Mouse (Mus musculus) liver, embryonic 12.5 days (tissue): Measurements from ENCODE around the gene Mt1. TPM values are rescaled to one million over a fixed set of nuclear protein-coding genes. Genes with fewer than 3 reads are reported as not detected.
A peak's percentile ranks its signal among the peaks of the same experiment; 100 is the strongest.

Experiments used
- ATAC-seq: fragments of 200-750 bp; cut with Nextera tagmentation; 2 replicates; pipeline ENCODE4 v1.8.0; 2017; ENCODE audit warnings: moderate number of reproducible peaks, mild to moderate bottlenecking, moderate library complexity
- H3K27ac ChIP-seq: fragments of 300-500 bp; sonication (generic); 2 replicates; pipeline ENCODE4 v1.5.1; 2016; ENCODE audit warnings: mild to moderate bottlenecking
- H3K27me3 ChIP-seq: fragments of 300-500 bp; sonication (generic); replicated peaks from 2 replicates; pipeline ENCODE4 v1.6.1; 2016; ENCODE audit warnings: mild to moderate bottlenecking, moderate library complexity
- H3K36me3 ChIP-seq: fragments of 300-500 bp; sonication (generic); 2 replicates; pipeline ENCODE4 v1.6.1; 2016; ENCODE audit warnings: mild to moderate bottlenecking, moderate library complexity
- H3K4me1 ChIP-seq: fragments of 300-500 bp; sonication (generic); 2 replicates; pipeline ENCODE4 v1.6.1; 2016
- H3K4me2 ChIP-seq: fragments of 300-500 bp; sonication (generic); 2 replicates; pipeline ENCODE4 v1.6.1; 2016; ENCODE audit warnings: mild to moderate bottlenecking, moderate library complexity
- H3K4me3 ChIP-seq: fragments of 300-500 bp; sonication (generic); 2 replicates; pipeline ENCODE4 v1.5.1; 2016; ENCODE audit warnings: mild to moderate bottlenecking, moderate library complexity
- H3K9ac ChIP-seq: fragments of 300-500 bp; sonication (generic); 2 replicates; pipeline ENCODE4 v1.6.1; 2016; ENCODE audit warnings: mild to moderate bottlenecking, moderate library complexity
- H3K9me3 ChIP-seq: fragments of 300-500 bp; sonication (generic); replicated peaks from 2 replicates; pipeline ENCODE4 v1.6.1; 2016; ENCODE audit warnings: mild to moderate bottlenecking, moderate library complexity
- WGBS: fragments of 180-500 bp; shearing (Covaris S2); methylation state at CpG from one replicate; pipeline ENCODE4 v1.1.7; 2016; ENCODE audit not compliant: insufficient replicate concordance; 5-methylcytosine and 5-hydroxymethylcytosine counted together
- polyA plus RNA-seq: library from polyadenylated mRNA; unstranded; fragments of >200 nt; fragmentation: Nextera tagmentation; extraction: Ambion mirVana; gene quantifications from 2 replicates; pipeline ENCODE4 v1.2.1, GENCODE M21; 2016

The Mt1 gene
- polyA plus RNA-seq, 1 experiment from 2014 or later, result 3,537 TPM

DNA sequence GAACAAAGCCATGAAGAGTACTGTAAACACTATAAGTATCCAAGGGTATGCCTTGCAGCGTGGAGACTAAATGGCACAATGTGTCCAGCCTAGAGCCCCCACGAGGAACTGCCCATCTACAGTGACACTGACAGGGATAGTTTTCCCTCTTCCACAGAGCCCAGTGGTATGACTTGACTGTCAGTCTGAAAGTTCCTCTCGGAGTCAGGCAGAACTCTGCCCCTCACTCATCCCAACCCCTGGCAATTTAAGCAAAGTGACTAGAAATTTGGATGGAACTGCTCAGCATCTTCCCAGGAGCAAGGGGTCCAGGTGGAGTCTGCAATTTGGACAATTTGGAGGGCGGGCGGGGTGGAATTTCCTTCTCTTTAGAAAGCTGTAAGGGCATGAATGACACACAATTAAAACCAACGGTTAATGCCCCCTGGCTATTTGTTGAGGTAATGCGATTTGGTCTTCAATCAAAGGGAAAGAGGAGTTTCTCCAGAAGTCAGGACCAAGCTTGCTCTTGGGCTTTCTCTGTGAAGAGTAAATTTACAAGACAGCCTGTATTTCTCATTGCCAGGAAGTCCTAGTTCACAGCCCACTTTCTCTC lies 4.2 kb upstream of the Mt1 start:
- H3K4me1 ChIP-seq, result peaks cover 69% of the 10 kb centered on the region
- peak overlapping the region; percentile 85 for H3K4me2 ChIP-seq
- peak overlapping the region; percentile 87 for H3K4me3 ChIP-seq
- ATAC-seq, result no peak
- no peaks in the 10 kb centered on the region for H3K9me3 ChIP-seq
- peak overlapping the region; percentile 99 for H3K27ac ChIP-seq
- peak overlapping the region; percentile 95 for H3K9ac ChIP-seq
- H3K27me3 ChIP-seq, result peaks cover 51% of the 10 kb centered on the region
- H3K36me3 ChIP-seq, result peaks cover 2% of the 10 kb centered on the region
- WGBS, result 40% methylated on average over 7 of the region's 7 CpGs

DNA sequence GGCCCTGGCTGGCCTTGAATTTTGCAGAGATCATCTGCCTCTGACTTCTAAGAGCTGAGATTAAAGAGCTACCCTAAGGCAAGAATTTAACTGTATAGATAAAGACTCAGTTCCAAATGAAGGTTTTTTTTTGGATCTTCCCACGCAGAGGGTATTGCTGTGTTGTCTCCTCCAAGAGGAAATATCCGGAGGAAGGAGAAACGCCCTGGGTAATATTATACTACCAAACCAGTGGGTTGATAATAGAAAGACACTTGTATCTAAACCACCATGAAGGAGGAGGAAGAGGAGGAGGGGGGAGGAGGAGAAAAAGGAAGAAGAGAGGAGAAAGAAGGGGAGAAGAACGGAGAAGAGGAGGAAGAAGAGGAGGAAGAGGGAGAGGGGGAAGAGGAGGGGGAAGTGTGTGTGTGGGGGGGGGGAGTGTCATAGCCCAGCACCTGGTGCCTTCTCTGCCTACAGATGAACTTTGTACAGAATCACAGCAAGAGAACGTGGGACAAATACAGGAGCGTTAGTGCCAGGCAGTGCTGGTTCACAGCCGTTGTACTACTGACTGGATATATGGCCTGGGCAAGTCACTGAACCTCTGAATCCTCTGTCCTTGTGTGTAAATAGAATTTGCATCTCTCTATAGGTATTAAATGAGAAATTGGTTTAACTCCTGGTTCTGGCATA lies 1.0 kb upstream of the Mt1 start:
- Histone ChIP-seq H3K4me1 (peaks cover 70% of the 10 kb centered on the region), H3K9me3 (no peaks in the 10 kb centered on the region), H3K4me2 (peak overlapping the region; percentile 90), H3K36me3 (peaks cover 15% of the 10 kb centered on the region), H3K27ac (peak overlapping the region; percentile 96), H3K27me3 (peaks cover 30% of the 10 kb centered on the region), H3K4me3 (peak overlapping the region; percentile 75), H3K9ac (peak overlapping the region; percentile 73)
- WGBS, result 51% methylated on average over 7 of the region's 7 CpGs
- ATAC-seq, result no peak

DNA sequence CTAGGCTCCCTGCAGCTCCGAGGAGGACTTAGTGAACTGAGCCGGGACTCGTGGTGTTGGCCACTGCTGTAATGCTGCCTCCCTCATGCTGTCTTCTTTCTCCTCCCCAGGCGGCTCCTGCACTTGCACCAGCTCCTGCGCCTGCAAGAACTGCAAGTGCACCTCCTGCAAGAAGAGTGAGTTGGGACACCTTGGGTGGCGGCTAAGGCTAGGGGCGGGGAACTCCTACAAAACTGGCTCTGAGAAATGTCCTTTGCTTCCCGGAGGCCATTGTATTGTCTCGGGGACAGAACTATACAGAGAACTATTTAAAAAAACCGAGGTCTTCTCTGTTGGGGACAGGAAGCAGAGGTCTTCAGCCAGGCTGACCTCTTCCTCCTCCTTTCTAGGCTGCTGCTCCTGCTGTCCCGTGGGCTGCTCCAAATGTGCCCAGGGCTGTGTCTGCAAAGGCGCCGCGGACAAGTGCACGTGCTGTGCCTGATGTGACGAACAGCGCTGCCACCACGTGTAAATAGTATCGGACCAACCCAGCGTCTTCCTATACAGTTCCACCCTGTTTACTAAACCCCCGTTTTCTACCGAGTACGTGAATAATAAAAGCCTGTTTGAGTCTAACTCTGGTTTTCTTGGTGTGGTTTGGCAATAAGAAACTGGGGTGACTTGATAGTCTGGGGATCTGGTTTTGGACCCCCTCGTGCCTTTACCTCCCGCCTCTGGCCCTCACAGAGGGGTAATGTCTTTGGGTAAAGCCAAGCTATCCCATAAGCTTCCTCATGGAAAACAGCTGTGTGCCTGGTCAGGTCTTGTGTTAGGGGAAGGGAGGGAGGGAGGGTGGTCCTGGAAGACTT lies 1.1 kb downstream of the Mt1 start:
- H3K4me1 ChIP-seq, result peaks cover 73% of the 10 kb centered on the region
- peaks cover 15% of the 10 kb centered on the region for H3K36me3 ChIP-seq
- no peak for ATAC-seq
- 2% methylated on average over 25 of the region's 25 CpGs for WGBS
- H3K9me3 ChIP-seq, result no peaks in the 10 kb centered on the region
- H3K9ac ChIP-seq, result peak overlapping the region; percentile 92
- H3K27me3 ChIP-seq, result peaks cover 30% of the 10 kb centered on the region
- peak overlapping the region; percentile 75 for H3K4me3 ChIP-seq
- H3K4me2 ChIP-seq, result peak overlapping the region; percentile 90
- peak overlapping the region; percentile 96 for H3K27ac ChIP-seq

DNA sequence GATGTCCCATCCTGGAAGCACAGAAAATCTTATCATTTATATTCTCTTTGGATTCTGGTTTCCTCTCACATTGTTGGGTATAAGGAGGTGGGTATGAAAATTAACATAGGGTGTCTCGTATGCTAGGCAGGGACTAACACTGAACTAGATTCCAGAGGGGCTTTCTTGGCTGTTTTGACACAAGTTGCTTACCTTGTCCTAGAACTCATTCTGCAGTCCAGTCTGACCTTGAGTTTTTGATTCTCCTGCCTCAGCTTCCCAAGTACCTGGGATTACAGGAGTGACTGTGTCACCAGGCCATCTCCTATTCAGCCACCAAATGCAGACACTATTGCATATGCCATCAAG lies 1.7 kb downstream of the Mt1 start:
- Histone ChIP-seq H3K4me2 (peak overlapping the region; percentile 90), H3K9ac (peak overlapping the region; percentile 92), H3K27ac (peak overlapping the region; percentile 96), H3K9me3 (no peaks in the 10 kb centered on the region), H3K36me3 (peaks cover 15% of the 10 kb centered on the region), H3K4me1 (peaks cover 74% of the 10 kb centered on the region), H3K27me3 (peaks cover 28% of the 10 kb centered on the region), H3K4me3 (peak overlapping the region; percentile 75)
- 69% methylated on average over 1 of the region's 1 CpGs for WGBS
- ATAC-seq, result no peak

DNA sequence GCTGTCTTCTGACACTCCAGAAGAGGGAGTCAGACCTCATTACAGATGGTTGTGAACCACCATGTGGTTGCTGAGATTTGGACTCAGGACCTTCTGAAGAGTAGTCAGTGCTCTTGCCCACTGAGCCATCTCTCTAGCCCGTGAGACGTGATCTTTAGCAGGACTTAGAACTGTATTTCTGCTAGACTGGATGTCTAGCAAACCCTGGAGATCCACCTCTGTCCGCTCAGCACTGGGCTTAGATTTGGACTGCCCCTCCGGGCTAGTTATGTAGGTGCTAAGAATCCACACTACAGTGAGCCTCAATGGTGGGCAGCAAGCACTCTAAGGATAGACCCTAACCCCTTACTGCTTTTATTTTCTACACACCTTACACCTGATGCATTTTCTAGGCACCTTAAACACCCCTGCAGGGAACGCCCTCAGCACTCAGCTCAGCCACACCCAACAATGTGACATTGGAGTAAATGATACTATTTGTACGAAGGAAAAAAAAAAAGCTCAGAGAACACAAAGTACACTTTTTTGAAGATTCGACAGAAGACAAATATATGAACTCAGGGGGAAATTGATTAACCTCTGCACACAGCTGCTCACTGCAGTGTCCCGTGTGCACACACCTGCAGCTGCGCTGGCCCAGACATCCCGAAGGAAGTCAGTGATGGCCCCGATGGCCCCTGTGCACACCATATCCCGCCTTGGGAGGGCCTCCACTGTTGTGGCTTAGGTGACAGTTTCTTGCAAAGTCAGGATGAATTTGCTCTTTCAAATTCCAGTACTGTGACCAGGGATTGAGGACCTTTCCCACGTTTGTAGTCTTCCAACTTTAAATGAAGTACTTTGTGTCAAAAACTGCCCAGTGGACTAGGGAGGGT lies 3.4 kb downstream of the Mt1 start:
- no peaks in the 10 kb centered on the region for H3K9me3 ChIP-seq
- ATAC-seq, result no peak
- peak overlapping the region; percentile 55 for H3K4me3 ChIP-seq
- peaks cover 15% of the 10 kb centered on the region for H3K36me3 ChIP-seq
- WGBS, result 51% methylated on average over 13 of the region's 13 CpGs
- peaks cover 87% of the 10 kb centered on the region for H3K4me1 ChIP-seq
- H3K27me3 ChIP-seq, result peaks cover 27% of the 10 kb centered on the region
- H3K9ac ChIP-seq, result peak overlapping the region; percentile 71
- peak overlapping the region; percentile 90 for H3K4me2 ChIP-seq
- peak overlapping the region; percentile 96 for H3K27ac ChIP-seq

DNA sequence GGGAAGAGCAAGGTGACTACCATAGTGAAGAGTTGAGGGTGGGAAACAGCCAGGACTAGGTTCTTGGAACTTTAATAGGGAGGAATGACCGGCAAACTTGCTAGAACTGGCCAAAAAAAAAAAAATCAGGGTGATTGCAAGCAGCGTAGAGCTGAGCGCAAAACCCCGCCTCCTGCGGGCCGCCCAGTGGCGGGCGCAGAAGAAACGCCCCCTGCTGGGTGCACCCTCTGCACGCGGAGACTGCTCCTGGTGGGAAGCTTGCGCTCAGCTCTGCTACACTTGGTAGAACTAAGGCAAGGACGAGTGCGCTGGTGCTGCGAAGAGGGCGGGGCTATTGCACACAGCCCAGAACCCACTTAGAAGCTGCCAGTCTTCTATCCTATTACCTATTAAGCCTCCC lies 4.2 kb downstream of the Mt1 start:
- Histone ChIP-seq H3K9ac (peak overlapping the region; percentile 71), H3K27me3 (peaks cover 35% of the 10 kb centered on the region)
- WGBS, result under 1% methylated on average over 16 of the region's 16 CpGs

DNA sequence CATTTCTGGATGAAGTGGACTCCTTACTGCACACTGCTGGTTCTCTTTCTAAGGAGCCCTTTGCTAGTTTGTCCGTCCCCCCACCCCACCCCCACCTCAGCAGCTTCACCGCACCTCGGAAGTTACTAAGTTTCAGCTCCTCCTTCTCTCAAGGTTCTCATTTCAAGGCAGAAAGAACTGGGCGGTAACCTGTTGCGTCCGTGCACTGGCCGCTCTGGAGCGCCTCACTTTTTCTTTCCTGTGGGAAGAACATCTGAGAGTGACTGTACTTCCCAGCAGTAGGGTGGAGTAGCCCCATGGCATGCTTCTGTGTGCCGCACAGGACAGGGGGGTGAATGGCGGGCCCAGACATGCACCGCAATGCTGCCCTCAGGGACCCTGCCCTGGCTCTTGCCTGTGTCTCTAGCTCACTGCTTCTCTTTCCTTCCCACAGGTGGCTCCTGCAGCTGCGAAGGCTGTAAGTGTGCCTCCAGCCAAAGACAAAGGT lies 5.5 kb downstream of the Mt1 start:
- H3K36me3 ChIP-seq, result peaks cover 15% of the 10 kb centered on the region
- peaks cover 84% of the 10 kb centered on the region for H3K4me1 ChIP-seq
- peak overlapping the region; percentile 90 for H3K4me2 ChIP-seq
- 33% methylated on average over 12 of the region's 12 CpGs for WGBS
- no peak for ATAC-seq
- H3K4me3 ChIP-seq, result peak overlapping the region; percentile 55; the same call in 1 of the 2 replicates
- no peaks in the 10 kb centered on the region for H3K9me3 ChIP-seq
- H3K27ac ChIP-seq, result peak overlapping the region; percentile 96
- peak overlapping the region; percentile 70 for H3K9ac ChIP-seq
- H3K27me3 ChIP-seq, result peaks cover 46% of the 10 kb centered on the region

More for the DNA sequence above, 4.2 kb downstream of the Mt1 start:
- Histone ChIP-seq H3K36me3 (peaks cover 15% of the 10 kb centered on the region), H3K4me2 (peak overlapping the region; percentile 90), H3K4me3 (peak overlapping the region; percentile 55), H3K4me1 (peaks cover 85% of the 10 kb centered on the region), H3K9me3 (no peaks in the 10 kb centered on the region), H3K27ac (peak overlapping the region; percentile 96)
- peak; percentile 67 for ATAC-seq

DNA sequence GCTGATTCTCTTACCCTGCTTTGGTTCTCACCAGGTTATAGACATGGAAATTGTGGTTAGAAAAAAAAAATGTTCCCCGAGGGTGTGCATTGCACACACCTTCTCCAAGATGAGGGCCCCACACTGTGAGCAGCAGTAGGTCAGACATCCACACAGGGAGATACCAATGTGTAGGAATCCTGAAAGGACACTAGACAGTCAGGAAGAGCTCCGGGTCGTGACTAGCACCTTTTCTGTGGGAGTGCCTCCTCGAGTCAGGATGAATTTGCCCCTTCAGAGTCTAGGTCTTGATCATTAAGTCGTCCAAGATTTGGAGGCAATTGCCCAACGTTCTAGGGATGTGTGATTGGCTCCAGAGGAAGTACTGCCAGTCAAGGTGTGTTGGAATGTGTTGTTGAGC lies 6.9 kb downstream of the Mt1 start:
- Histone ChIP-seq H3K4me1 (peaks cover 89% of the 10 kb centered on the region), H3K9ac (peak overlapping the region; percentile 68), H3K36me3 (peaks cover 3% of the 10 kb centered on the region), H3K4me2 (peak overlapping the region; percentile 73), H3K27me3 (peaks cover 46% of the 10 kb centered on the region), H3K4me3 (peak overlapping the region; percentile 39), H3K9me3 (no peaks in the 10 kb centered on the region), H3K27ac (peak overlapping the region; percentile 90)
- ATAC-seq, result no peak
- 42% methylated on average over 6 of the region's 6 CpGs for WGBS

DNA sequence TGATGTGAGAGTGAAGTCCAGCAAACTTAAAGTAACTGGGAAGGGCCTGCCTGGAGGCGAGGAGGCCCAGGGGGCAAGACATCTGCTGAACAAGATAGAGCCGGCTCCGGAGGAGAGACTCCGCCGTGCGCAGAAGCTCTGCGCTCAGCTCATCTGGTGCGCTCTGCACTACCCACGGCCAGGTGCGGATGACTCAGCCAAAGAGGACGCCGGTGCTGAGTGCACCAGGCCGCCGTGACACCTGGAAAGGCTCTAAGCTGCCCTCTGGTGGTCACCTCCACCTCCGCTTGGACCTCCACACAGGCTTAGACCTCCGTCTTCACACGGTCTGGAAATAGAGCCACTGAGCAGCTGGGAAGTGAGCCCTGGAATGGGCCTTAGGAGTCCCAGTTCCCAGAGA lies 7.7 kb downstream of the Mt1 start:
- Histone ChIP-seq H3K9ac (peak overlapping the region; percentile 68), H3K4me1 (peaks cover 91% of the 10 kb centered on the region), H3K27ac (peak overlapping the region; percentile 90), H3K36me3 (no peaks in the 10 kb centered on the region), H3K27me3 (peaks cover 46% of the 10 kb centered on the region), H3K9me3 (no peaks in the 10 kb centered on the region), H3K4me3 (peak overlapping the region; percentile 39), H3K4me2 (peak overlapping the region; percentile 73)
- WGBS, result 3% methylated on average over 17 of the region's 17 CpGs
- ATAC-seq, result peak; percentile 83

DNA sequence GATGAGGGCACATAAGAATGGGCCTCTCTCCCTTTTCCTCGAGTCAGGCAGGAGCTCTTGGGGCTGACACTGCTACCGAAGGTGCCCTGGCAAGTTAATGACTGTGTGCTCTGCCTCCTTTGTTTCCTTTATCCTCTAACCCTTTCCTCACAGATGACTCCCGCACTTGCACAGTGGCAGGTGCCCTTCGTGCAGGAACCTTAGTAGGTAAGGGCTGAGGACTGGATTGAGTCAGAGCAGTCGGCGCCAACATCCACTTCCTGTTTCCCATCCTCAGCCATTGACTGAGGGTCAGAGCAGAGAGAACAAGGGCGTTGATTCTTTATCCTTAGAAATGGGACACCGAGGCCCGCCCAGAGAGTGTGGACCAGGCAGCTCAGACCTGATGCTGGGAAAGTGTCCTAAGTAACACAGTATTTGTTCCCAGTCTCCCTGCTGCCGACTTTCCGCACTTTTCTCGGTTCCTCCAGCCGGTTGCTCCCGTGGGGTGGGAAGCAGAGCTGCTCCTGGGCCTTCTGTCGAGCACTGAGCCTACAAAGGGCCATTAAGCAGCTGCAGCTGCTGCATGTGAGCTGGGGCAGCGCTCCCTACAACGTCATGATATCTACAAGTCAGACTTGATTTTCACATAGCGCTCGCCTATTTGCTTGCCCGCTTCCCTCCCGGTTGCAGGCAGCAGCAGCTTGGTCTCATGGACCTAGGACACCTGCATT lies 8.6 kb downstream of the Mt1 start:
- H3K27me3 ChIP-seq, result peaks cover 46% of the 10 kb centered on the region
- H3K36me3 ChIP-seq, result no peaks in the 10 kb centered on the region
- H3K4me3 ChIP-seq, result peak overlapping the region; percentile 39
- peak overlapping the region; percentile 90 for H3K27ac ChIP-seq
- H3K4me2 ChIP-seq, result peak overlapping the region; percentile 73
- WGBS, result 40% methylated on average over 21 of the region's 21 CpGs
- H3K4me1 ChIP-seq, result peaks cover 84% of the 10 kb centered on the region
- ATAC-seq, result no peak
- no peaks in the 10 kb centered on the region for H3K9me3 ChIP-seq
- H3K9ac ChIP-seq, result peak overlapping the region; percentile 68
